Mouse (Mus musculus): ENCODE measurements around the gene Pygb. TPM values are rescaled to one million over a fixed set of nuclear protein-coding genes. Genes with fewer than 3 reads are reported as not detected.

Gene Pygb
- 61.6 and 70.3 TPM in 2 replicates for polyA plus RNA-seq (2014; fragmentation: Nextera tagmentation; extraction: Ambion mirVana)

- Histone ChIP-seq H3K36me3 (ENCODE audit: control insufficient read depth, insufficient read depth, low read length) (no peaks in the 10 kb centered on the region; the same call in 1 of the 2 replicates), H3K4me3 (ENCODE audit: low read depth, low read length) (peak within 1 kb of the TSS; percentile 57), H3K9me3 (ENCODE audit: control insufficient read depth, low read depth, low read length) (no peaks in the 10 kb centered on the region), H3K4me1 (ENCODE audit: control insufficient read depth, insufficient read depth, low read length) (peaks cover 12% of the 10 kb centered on the region), H3K9ac (replicated peaks; ENCODE audit: low read depth, low read length) (peak within 1 kb of the TSS; percentile 67), H3K27me3 (ENCODE audit: control insufficient read depth, insufficient read depth, low read length) (no peaks in the 10 kb centered on the region), H3K27ac (ENCODE audit: low read length) (peak within 1 kb of the TSS; percentile 64; the same call in 1 of the 2 replicates), H3K4me2 (replicated peaks; ENCODE audit: low read depth, low read length) (peak within 1 kb of the TSS; percentile 72)
- 1% methylated on average over 58 of the region's 58 CpGs for WGBS
- ATAC-seq (ENCODE audit: insufficient number of reproducible peaks, insufficient read depth, low FRiP score, low read depth) = peak; percentile 95
These were observed at the start of gene Pygb for GRCm38 (mm10) chr2:150786251-150787180. Pygb (plus strand) TSS chr2:150786735.

GRCm38 (mm10) chr2:150737881-150738280, 48.7 kb upstream of the Pygb start:
- Histone ChIP-seq H3K27ac (ENCODE audit: low read length) (no peak overlapping the region), H3K4me3 (ENCODE audit: low read depth, low read length) (no peak overlapping the region), H3K9ac (replicated peaks; ENCODE audit: low read depth, low read length) (no peak overlapping the region), H3K27me3 (ENCODE audit: control insufficient read depth, insufficient read depth, low read length) (no peaks in the 10 kb centered on the region), H3K4me2 (replicated peaks; ENCODE audit: low read depth, low read length) (no peak overlapping the region), H3K9me3 (ENCODE audit: control insufficient read depth, low read depth, low read length) (no peaks in the 10 kb centered on the region), H3K36me3 (ENCODE audit: control insufficient read depth, insufficient read depth, low read length) (no peaks in the 10 kb centered on the region), H3K4me1 (ENCODE audit: control insufficient read depth, insufficient read depth, low read length) (no peaks in the 10 kb centered on the region)
- 70% methylated on average over 9 of the region's 9 CpGs for WGBS
- ATAC-seq (ENCODE audit: insufficient number of reproducible peaks, insufficient read depth, low FRiP score, low read depth) = no peak

GRCm38 (mm10) chr2:150740145-150740841, 46.2 kb upstream of the Pygb start:
- Histone ChIP-seq H3K4me1 (ENCODE audit: control insufficient read depth, insufficient read depth, low read length) (no peaks in the 10 kb centered on the region), H3K36me3 (ENCODE audit: control insufficient read depth, insufficient read depth, low read length) (no peaks in the 10 kb centered on the region), H3K4me2 (replicated peaks; ENCODE audit: low read depth, low read length) (no peak overlapping the region), H3K27me3 (ENCODE audit: control insufficient read depth, insufficient read depth, low read length) (no peaks in the 10 kb centered on the region), H3K4me3 (ENCODE audit: low read depth, low read length) (no peak overlapping the region), H3K27ac (ENCODE audit: low read length) (no peak overlapping the region), H3K9ac (replicated peaks; ENCODE audit: low read depth, low read length) (no peak overlapping the region), H3K9me3 (ENCODE audit: control insufficient read depth, low read depth, low read length) (no peaks in the 10 kb centered on the region)
- no peak for ATAC-seq (ENCODE audit: insufficient number of reproducible peaks, insufficient read depth, low FRiP score, low read depth)
- 60% methylated on average over 10 of the region's 10 CpGs for WGBS

DNA sequence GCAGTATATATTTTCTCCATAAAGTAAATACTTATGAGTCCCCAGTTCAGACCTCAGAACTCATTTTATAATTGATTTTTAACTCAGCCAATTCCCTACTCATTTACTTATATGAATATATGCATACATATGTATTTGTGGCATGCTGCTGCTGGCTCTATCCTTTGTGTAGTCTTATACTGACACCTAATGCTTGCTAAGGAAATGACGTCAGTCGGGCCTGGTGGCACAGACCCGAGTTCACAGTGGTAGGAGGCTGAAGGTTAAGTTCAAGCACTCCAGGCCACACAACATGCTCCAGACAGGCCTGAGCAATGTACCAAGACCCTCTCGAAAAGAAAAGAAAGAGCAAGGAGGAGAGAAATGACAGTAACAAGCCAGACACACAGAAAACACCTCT, 45.1 kb upstream of the Pygb start:
- WGBS = 60% methylated on average over 4 of the region's 4 CpGs
- Histone ChIP-seq H3K4me2 (replicated peaks; ENCODE audit: low read depth, low read length) (no peak overlapping the region), H3K27ac (ENCODE audit: low read length) (no peak overlapping the region), H3K9ac (replicated peaks; ENCODE audit: low read depth, low read length) (no peak overlapping the region), H3K4me1 (ENCODE audit: control insufficient read depth, insufficient read depth, low read length) (no peaks in the 10 kb centered on the region), H3K36me3 (ENCODE audit: control insufficient read depth, insufficient read depth, low read length) (no peaks in the 10 kb centered on the region), H3K27me3 (ENCODE audit: control insufficient read depth, insufficient read depth, low read length) (no peaks in the 10 kb centered on the region), H3K4me3 (ENCODE audit: low read depth, low read length) (no peak overlapping the region), H3K9me3 (ENCODE audit: control insufficient read depth, low read depth, low read length) (no peaks in the 10 kb centered on the region)
- ATAC-seq (ENCODE audit: insufficient number of reproducible peaks, insufficient read depth, low FRiP score, low read depth) = no peak

- Histone ChIP-seq H3K36me3 (ENCODE audit: control insufficient read depth, insufficient read depth, low read length) (no peaks in the 10 kb centered on the region), H3K9me3 (ENCODE audit: control insufficient read depth, low read depth, low read length) (no peaks in the 10 kb centered on the region), H3K4me2 (replicated peaks; ENCODE audit: low read depth, low read length) (no peak overlapping the region), H3K4me3 (ENCODE audit: low read depth, low read length) (no peak overlapping the region), H3K4me1 (ENCODE audit: control insufficient read depth, insufficient read depth, low read length) (peaks cover 5% of the 10 kb centered on the region; the same call in 1 of the 2 replicates), H3K9ac (replicated peaks; ENCODE audit: low read depth, low read length) (no peak overlapping the region), H3K27ac (ENCODE audit: low read length) (no peak overlapping the region), H3K27me3 (ENCODE audit: control insufficient read depth, insufficient read depth, low read length) (no peaks in the 10 kb centered on the region)
- ATAC-seq (ENCODE audit: insufficient number of reproducible peaks, insufficient read depth, low FRiP score, low read depth) = no peak
- 68% methylated on average over 7 of the region's 7 CpGs for WGBS
These were observed 41.5 kb upstream of the Pygb start for GRCm38 (mm10) chr2:150745016-150745415.

DNA sequence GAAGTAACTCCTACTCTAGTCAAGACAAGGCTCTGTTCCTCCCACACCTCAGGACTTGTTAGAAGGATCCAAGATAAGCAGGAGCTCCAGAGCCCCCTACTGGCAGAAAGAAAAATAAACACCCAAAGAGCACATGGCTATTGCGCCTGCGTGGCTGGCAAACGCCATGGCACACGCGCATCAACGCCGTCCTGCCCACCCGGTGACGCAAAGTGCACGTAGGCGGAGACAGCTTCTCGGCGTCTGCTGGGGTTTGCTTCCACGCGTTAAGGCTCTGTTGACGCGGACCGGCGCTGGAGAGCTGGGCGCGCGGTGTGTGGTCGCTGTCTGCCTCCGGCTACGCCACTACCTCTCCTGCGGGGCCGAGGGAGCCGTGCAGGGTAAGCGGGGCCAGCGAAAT, 37.7 kb upstream of the Pygb start, which contains the start of gene Entpd6:
Gene Entpd6 (plus strand): TSS at position 189 of the 400 bp plus-strand sequence.
- WGBS = under 1% methylated on average over 30 of the region's 30 CpGs
- peak within 1 kb of the TSS; percentile 49 for H3K9ac ChIP-seq (replicated peaks; ENCODE audit: low read depth, low read length)
- H3K9me3 ChIP-seq (ENCODE audit: control insufficient read depth, low read depth, low read length) = no peaks in the 10 kb centered on the region
- peak within 1 kb of the TSS; percentile 92 for H3K4me2 ChIP-seq (replicated peaks; ENCODE audit: low read depth, low read length)
- ATAC-seq (ENCODE audit: insufficient number of reproducible peaks, insufficient read depth, low FRiP score, low read depth) = peak; percentile 96
- H3K36me3 ChIP-seq (ENCODE audit: control insufficient read depth, insufficient read depth, low read length) = peaks cover 6% of the 10 kb centered on the region; the same call in 1 of the 2 replicates
- H3K4me3 ChIP-seq (ENCODE audit: low read depth, low read length) = peak within 1 kb of the TSS; percentile 66
- peaks cover 5% of the 10 kb centered on the region; the same call in 1 of the 2 replicates for H3K4me1 ChIP-seq (ENCODE audit: control insufficient read depth, insufficient read depth, low read length)
- peak within 1 kb of the TSS; percentile 84 for H3K27ac ChIP-seq (ENCODE audit: low read length)
- H3K27me3 ChIP-seq (ENCODE audit: control insufficient read depth, insufficient read depth, low read length) = no peaks in the 10 kb centered on the region

- peak overlapping the region; percentile 84 for H3K27ac ChIP-seq (ENCODE audit: low read length)
- WGBS = under 1% methylated on average over 24 of the region's 24 CpGs
- H3K9ac ChIP-seq (replicated peaks; ENCODE audit: low read depth, low read length) = peak overlapping the region; percentile 49
- H3K27me3 ChIP-seq (ENCODE audit: control insufficient read depth, insufficient read depth, low read length) = no peaks in the 10 kb centered on the region
- no peaks in the 10 kb centered on the region for H3K9me3 ChIP-seq (ENCODE audit: control insufficient read depth, low read depth, low read length)
- peaks cover 5% of the 10 kb centered on the region; the same call in 1 of the 2 replicates for H3K4me1 ChIP-seq (ENCODE audit: control insufficient read depth, insufficient read depth, low read length)
- H3K4me3 ChIP-seq (ENCODE audit: low read depth, low read length) = peak overlapping the region; percentile 66
- peak; percentile 84 for ATAC-seq (ENCODE audit: insufficient number of reproducible peaks, insufficient read depth, low FRiP score, low read depth)
- H3K4me2 ChIP-seq (replicated peaks; ENCODE audit: low read depth, low read length) = peak overlapping the region; percentile 92
- peaks cover 6% of the 10 kb centered on the region; the same call in 1 of the 2 replicates for H3K36me3 ChIP-seq (ENCODE audit: control insufficient read depth, insufficient read depth, low read length)
These were observed 37.3 kb upstream of the Pygb start for GRCm38 (mm10) chr2:150749283-150749682.
